Mouse (Mus musculus) liver, embryonic 14.5 days (tissue): ENCODE results near the gene Vwa3a. TPM values are rescaled to one million over a fixed set of nuclear protein-coding genes. Genes with fewer than 3 reads are reported as not detected.

Source experiments
- ATAC-seq: fragments of 200-750 bp; cut with Nextera tagmentation; 2 replicates; pipeline ENCODE4 v1.8.0; 2017; ENCODE audit warnings: moderate number of reproducible peaks, mild to moderate bottlenecking, moderate library complexity; ENCODE audit not compliant: insufficient read depth
- DNase-seq, 3 experiments: peaks; one replicate each; pipeline ENCODE4 v3.0.0-alpha.2; 2012 to 2013; ENCODE audit warnings: low read depth in 3 of 3, low spot score in 3 of 3
- H3K27ac ChIP-seq: fragments of 300-500 bp; sonication (generic); 2 replicates; pipeline ENCODE4 v1.5.1; 2014; ENCODE audit warnings: moderate library complexity, mild to moderate bottlenecking, control low read depth, inconsistent platforms
- H3K27me3 ChIP-seq: fragments of 300-500 bp; sonication (generic); 2 replicates; pipeline ENCODE4 v1.6.1; 2014; ENCODE audit warnings: mild to moderate bottlenecking, low read length, moderate library complexity; ENCODE audit not compliant: control insufficient read depth, insufficient read depth
- H3K36me3 ChIP-seq: fragments of 300-500 bp; sonication (generic); replicated peaks from 2 replicates; pipeline ENCODE4 v1.6.1; 2014; ENCODE audit warnings: low read depth; ENCODE audit not compliant: control insufficient read depth, insufficient read depth
- H3K4me1 ChIP-seq, 2 experiments: fragments of 200-500 bp in 1 of 2; fragments of 300-500 bp in 1 of 2; sonication (generic) in 1 of 2; replicated peaks; 2 replicates each; pipeline ENCODE4 v1.6.1; 2012 to 2014; ENCODE audit warnings: antibody characterized with exemption in 1 of 2, inconsistent platforms in 1 of 2, low read length in 1 of 2; ENCODE audit not compliant: control insufficient read depth in 2 of 2, insufficient read depth in 2 of 2
- H3K4me2 ChIP-seq: fragments of 300-500 bp; sonication (generic); 2 replicates; pipeline ENCODE4 v1.6.1; 2014; ENCODE audit warnings: low read depth, mild to moderate bottlenecking, control low read depth, moderate library complexity
- H3K4me3 ChIP-seq, 2 experiments: fragments of 200-500 bp in 1 of 2; fragments of 300-500 bp in 1 of 2; sonication (generic) in 1 of 2; 2 replicates each; pipeline ENCODE4 v1.5.1; 2012 to 2014; ENCODE audit warnings: low read depth in 2 of 2, low read length in 2 of 2, mild to moderate bottlenecking in 2 of 2, control low read depth in 1 of 2, inconsistent platforms in 1 of 2, moderate library complexity in 1 of 2; ENCODE audit not compliant: insufficient read depth in 1 of 2
- H3K9ac ChIP-seq: fragments of 300-500 bp; sonication (generic); replicated peaks from 2 replicates; pipeline ENCODE4 v1.6.1; 2014; ENCODE audit warnings: mild to moderate bottlenecking, control low read depth, moderate library complexity
- H3K9me3 ChIP-seq: fragments of 300-500 bp; sonication (generic); 2 replicates; pipeline ENCODE4 v1.6.1; 2016; ENCODE audit warnings: low read length, mixed read lengths; ENCODE audit not compliant: control insufficient read depth
- CTCF ChIP-seq: IDR thresholded peaks from 2 replicates; pipeline ENCODE4 v1.5.1; 2016; ENCODE audit warnings: antibody characterized with exemption, low read depth, control low read depth
- EP300 ChIP-seq: IDR thresholded peaks from 2 replicates; pipeline ENCODE4 v1.6.1; 2016; ENCODE audit warnings: antibody characterized with exemption, low read depth
- WGBS: fragments of 180-500 bp; shearing (Covaris S2); extraction: QIAGEN DNeasy Blood & Tissue Kit; methylation state at CpG from one replicate; pipeline ENCODE4 v1.1.7; 2014; ENCODE audit not compliant: insufficient replicate concordance; 5-methylcytosine and 5-hydroxymethylcytosine counted together
- polyA plus RNA-seq, 2 experiments: library from polyadenylated mRNA; depleted of rRNA in 1 of 2; stranded (reverse) in 1 of 2; unstranded in 1 of 2; fragments of >200 nt; fragmentation: Nextera tagmentation in 1 of 2; extraction: Ambion mirVana in 1 of 2; gene quantifications; 2 replicates each; pipeline versions ENCODE4 v1.2.1 to v1.2.3; 2012 to 2014

The Vwa3a gene
- polyA plus RNA-seq, 2 experiments, result 0.07 TPM; not detected in 1

DNA sequence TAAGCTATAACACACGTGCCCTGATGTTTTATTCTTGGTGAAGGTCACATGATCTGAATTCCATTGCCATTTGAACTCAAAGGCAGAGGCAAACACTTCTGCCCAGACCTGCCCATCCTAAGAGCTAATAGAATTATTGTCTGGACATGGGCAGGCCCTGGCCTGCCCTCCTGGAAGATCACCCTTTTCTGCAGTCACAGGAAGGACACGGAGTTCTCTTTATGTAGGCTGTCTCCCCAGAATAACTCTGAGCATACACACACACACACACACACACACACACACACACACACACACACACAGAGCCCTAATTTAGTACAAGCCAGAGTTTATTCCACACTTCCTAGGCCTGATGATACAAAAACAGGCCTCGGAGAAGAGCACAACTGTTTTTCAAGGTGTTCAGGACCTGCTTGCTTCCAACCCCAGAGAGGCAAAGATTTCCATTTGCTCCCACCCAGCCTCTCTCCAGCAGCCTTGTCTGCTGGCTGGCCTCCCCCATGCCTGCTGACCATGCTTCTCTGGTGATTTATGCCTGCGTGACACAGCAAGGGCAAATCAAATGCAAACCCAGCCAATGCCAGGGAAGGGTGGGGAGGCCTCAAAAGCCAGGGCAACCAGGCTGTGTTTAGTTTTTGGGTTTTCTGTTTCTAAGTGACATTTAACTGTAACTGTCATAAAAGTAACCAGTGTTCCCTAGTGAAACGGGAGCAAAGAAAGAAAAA is 99.5 kb downstream of the Vwa3a start:
- ATAC-seq, result no peak
- H3K9ac ChIP-seq, result no peak overlapping the region

DNA sequence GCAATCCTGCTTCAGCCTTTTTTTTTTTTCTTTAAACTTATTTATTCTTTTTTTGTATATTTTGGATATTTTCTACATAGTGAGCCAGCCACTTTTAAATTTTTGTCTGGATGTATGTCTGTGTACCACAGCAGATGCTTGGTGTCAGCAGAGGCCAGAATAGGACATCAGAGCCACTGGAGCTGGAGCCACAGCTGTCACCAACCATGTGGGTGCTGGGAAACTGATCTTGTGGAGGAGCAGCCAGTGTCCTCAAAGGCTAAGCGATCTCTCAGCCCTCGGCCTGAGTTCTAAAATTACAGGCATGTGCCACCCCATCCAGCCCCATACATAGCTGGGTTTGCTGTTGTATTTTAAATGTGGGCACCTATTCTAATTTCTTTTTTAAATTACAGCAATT is 100.7 kb downstream of the Vwa3a start:
- WGBS, result 79% methylated on average over 2 of the region's 2 CpGs

More for the DNA sequence above, 99.5 kb downstream of the Vwa3a start:
- TF ChIP-seq CTCF (no peak), EP300 (no peak)
- Histone ChIP-seq H3K36me3 (no peaks in the 10 kb centered on the region), H3K4me1 (peaks cover 17 to 20% of the 10 kb centered on the region in 2 experiments), H3K4me3 (no peak overlapping the region), H3K27ac (no peak overlapping the region), H3K9me3 (no peaks in the 10 kb centered on the region), H3K4me2 (no peak overlapping the region), H3K27me3 (no peaks in the 10 kb centered on the region)
- WGBS, result 63% methylated on average over 5 of the region's 5 CpGs
- no peak for DNase-seq

DNA sequence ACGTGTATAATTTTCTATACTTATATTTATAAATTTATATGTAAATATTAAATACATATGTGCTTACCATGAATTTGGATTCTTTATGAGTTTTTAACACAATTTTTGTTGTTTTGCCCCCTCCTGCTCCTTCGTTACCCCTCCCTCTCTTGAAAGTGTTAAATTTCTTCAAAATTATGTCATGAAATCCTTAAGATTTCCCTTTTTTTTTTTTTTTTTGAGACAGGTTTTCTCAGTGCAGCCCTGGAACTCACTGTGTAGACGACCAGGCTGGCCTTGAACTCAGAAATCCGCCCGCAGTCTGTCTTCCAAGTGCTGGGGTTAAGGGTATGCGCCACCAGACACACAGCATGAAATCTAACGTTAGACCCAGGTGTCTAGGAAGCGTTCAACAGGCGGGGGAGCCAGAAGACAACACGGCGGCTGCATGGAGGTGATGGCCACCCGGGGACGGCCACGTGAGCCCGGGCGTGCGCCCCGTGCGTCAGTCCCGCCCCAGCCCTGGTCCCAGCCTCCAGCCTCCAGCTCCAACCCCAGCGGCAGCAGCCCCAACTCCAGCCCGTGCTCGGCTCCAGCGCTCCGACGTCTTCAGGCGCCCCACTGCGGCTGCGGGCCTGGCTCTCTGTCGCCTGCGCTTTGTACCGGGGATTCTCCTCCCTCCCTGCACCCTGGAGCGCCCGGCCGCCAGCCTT is 103.4 kb downstream of the Vwa3a start, which contains the start of gene Eef2k:
Gene Eef2k, plus strand, starts transcription at position 487 of the 692 bp plus-strand sequence.
- DNase-seq, result peak; percentile 86 to 88 (median 87)
- Histone ChIP-seq H3K9me3 (no peaks in the 10 kb centered on the region), H3K9ac (peak within 1 kb of the TSS; percentile 92), H3K36me3 (peaks cover 20% of the 10 kb centered on the region), H3K4me1 (peaks cover 0 to 23% of the 10 kb centered on the region in 2 experiments; a peak in 3 of 4 replicates), H3K4me3 (peak within 1 kb of the TSS; percentile 73 to 95), H3K4me2 (peak within 1 kb of the TSS; percentile 88), H3K27ac (peak within 1 kb of the TSS; percentile 90), H3K27me3 (no peaks in the 10 kb centered on the region)
- ATAC-seq, result peak; percentile 94
- peak; percentile 80 for TF ChIP-seq CTCF
- no peak for TF ChIP-seq EP300
- 3% methylated on average over 35 of the region's 35 CpGs for WGBS

More for the DNA sequence above, 100.7 kb downstream of the Vwa3a start:
- Histone ChIP-seq H3K4me2 (no peak overlapping the region), H3K4me3 (no peak overlapping the region), H3K36me3 (no peaks in the 10 kb centered on the region; the same call in 1 of the 2 replicates), H3K9ac (no peak overlapping the region), H3K27ac (no peak overlapping the region), H3K4me1 (peaks cover 8 to 18% of the 10 kb centered on the region in 2 experiments), H3K9me3 (no peaks in the 10 kb centered on the region), H3K27me3 (no peaks in the 10 kb centered on the region)
- DNase-seq, result no peak
- TF ChIP-seq CTCF, result no peak
- TF ChIP-seq EP300, result no peak
- ATAC-seq, result no peak

DNA sequence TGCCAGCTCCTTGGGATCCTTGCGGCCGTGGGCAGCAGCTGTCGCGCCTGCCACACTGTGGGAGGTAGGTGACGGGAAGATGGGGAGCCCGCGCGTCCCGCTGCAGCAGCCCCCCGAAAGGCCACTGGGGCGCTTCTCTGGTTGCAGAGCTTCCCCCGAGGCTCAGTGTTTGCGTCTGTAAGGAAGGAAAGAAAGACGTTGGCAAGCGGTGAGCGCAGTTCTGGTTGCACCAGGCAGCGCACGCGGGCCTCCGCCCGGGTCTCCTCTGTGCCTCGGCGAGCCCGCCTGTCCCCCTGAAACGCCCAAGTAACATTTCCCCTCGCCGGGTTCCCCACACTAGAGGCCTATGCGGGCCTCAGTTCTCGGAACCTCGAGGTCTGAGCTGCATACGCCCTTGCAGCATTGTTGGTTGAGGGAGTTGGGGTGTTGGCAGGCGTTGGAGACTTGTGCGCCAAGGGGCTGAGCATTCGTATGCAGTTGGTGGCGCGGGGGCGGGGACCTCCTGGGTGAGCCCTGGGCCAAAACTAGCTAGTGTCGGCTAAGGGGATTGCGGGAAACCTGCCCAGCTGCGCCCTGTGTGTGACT is 104.0 kb downstream of the Vwa3a start:
- Histone ChIP-seq H3K9me3 (no peaks in the 10 kb centered on the region), H3K4me2 (peak overlapping the region; percentile 88), H3K27me3 (no peaks in the 10 kb centered on the region), H3K4me1 (peaks cover 0 to 28% of the 10 kb centered on the region in 2 experiments; a peak in 3 of 4 replicates), H3K36me3 (peaks cover 27% of the 10 kb centered on the region), H3K4me3 (peak overlapping the region; percentile 73 to 95), H3K27ac (peak overlapping the region; percentile 90), H3K9ac (peak overlapping the region; percentile 92)
- DNase-seq (peak; percentile 65 to 74 (median 69)), ATAC-seq (peak; percentile 72)
- WGBS, result under 1% methylated on average over 40 of the region's 40 CpGs
- TF ChIP-seq CTCF (no peak; the same call in none of the 2 replicates), EP300 (no peak)
